Mouse (Mus musculus) neural tube, embryonic 12.5 days (tissue): ENCODE results near the gene Ahnak2. TPM values are rescaled to one million over a fixed set of nuclear protein-coding genes. Genes with fewer than 3 reads are reported as not detected.

Source experiments
- ATAC-seq: fragments of 200-750 bp; cut with Nextera tagmentation; 2 replicates; pipeline ENCODE4 v1.8.0; 2017; ENCODE audit warnings: low read depth, mild to moderate bottlenecking, moderate TSS enrichment, moderate library complexity; ENCODE audit not compliant: low FRiP score
- H3K27ac ChIP-seq: fragments of 300-500 bp; sonication (generic); 2 replicates; pipeline ENCODE4 v1.5.1; 2016
- H3K27me3 ChIP-seq: fragments of 300-500 bp; sonication (generic); replicated peaks from 2 replicates; pipeline ENCODE4 v1.6.1; 2016; ENCODE audit warnings: mild to moderate bottlenecking
- H3K36me3 ChIP-seq: fragments of 300-500 bp; sonication (generic); 2 replicates; pipeline ENCODE4 v1.6.1; 2016; ENCODE audit warnings: mild to moderate bottlenecking
- H3K4me1 ChIP-seq: fragments of 300-500 bp; sonication (generic); 2 replicates; pipeline ENCODE4 v1.6.1; 2016
- H3K4me2 ChIP-seq: fragments of 300-500 bp; sonication (generic); replicated peaks from 2 replicates; pipeline ENCODE4 v1.6.1; 2016; ENCODE audit warnings: mild to moderate bottlenecking
- H3K4me3 ChIP-seq: fragments of 300-500 bp; sonication (generic); 2 replicates; pipeline ENCODE4 v1.5.1; 2016
- H3K9ac ChIP-seq: fragments of 300-500 bp; sonication (generic); 2 replicates; pipeline ENCODE4 v1.6.1; 2016; ENCODE audit warnings: mild to moderate bottlenecking
- H3K9me3 ChIP-seq: fragments of 300-500 bp; sonication (generic); 2 replicates; pipeline ENCODE4 v1.6.1; 2016; ENCODE audit warnings: mild to moderate bottlenecking
- WGBS: fragments of 180-500 bp; shearing (Covaris S2); methylation state at CpG from one replicate; pipeline ENCODE4 v1.1.7; 2016; 5-methylcytosine and 5-hydroxymethylcytosine counted together
- polyA plus RNA-seq: library from polyadenylated mRNA; unstranded; fragments of >200 nt; fragmentation: Nextera tagmentation; extraction: Ambion mirVana; gene quantifications from 2 replicates; pipeline ENCODE4 v1.2.1, GENCODE M21; 2016

The Ahnak2 gene
- polyA plus RNA-seq, 1 experiment from 2014 or later: 0.93 TPM

GRCm38 (mm10) chr12:112802917-112803316, 460 bp upstream of the Ahnak2 start:
- Histone ChIP-seq H3K4me1 (peaks cover 19% of the 10 kb centered on the region), H3K4me2 (peak overlapping the region; percentile 100), H3K9me3 (no peaks in the 10 kb centered on the region), H3K4me3 (no peak overlapping the region), H3K36me3 (no peaks in the 10 kb centered on the region), H3K27ac (no peak overlapping the region), H3K27me3 (peaks cover 36% of the 10 kb centered on the region), H3K9ac (no peak overlapping the region)
- WGBS: 23% methylated on average over 3 of the region's 3 CpGs
- no peak for ATAC-seq

- H3K4me2 ChIP-seq: no peak overlapping the region
- peaks cover 36% of the 10 kb centered on the region for H3K27me3 ChIP-seq
- H3K4me3 ChIP-seq: no peak overlapping the region
- 0 out of 2 replicates have a peak, but pooled peaks have one; percentile 14 for ATAC-seq
- no peak overlapping the region for H3K27ac ChIP-seq
- H3K4me1 ChIP-seq: peaks cover 19% of the 10 kb centered on the region
- no peaks in the 10 kb centered on the region for H3K9me3 ChIP-seq
- no peaks in the 10 kb centered on the region for H3K36me3 ChIP-seq
- WGBS: 14% methylated on average over 4 of the region's 4 CpGs
- no peak overlapping the region for H3K9ac ChIP-seq
Measured at GRCm38 (mm10) chr12:112800476-112800875, 2.0 kb downstream of the Ahnak2 start.

- ATAC-seq: no peak
- Histone ChIP-seq H3K4me2 (no peak overlapping the region), H3K4me3 (no peak overlapping the region), H3K36me3 (no peaks in the 10 kb centered on the region), H3K27ac (no peak overlapping the region), H3K9ac (no peak overlapping the region), H3K9me3 (no peaks in the 10 kb centered on the region), H3K27me3 (peaks cover 30% of the 10 kb centered on the region), H3K4me1 (peaks cover 21% of the 10 kb centered on the region)
- WGBS: 79% methylated on average over 10 of the region's 10 CpGs
Measured at GRCm38 (mm10) chr12:112799237-112799970, 3.1 kb downstream of the Ahnak2 start.

DNA sequence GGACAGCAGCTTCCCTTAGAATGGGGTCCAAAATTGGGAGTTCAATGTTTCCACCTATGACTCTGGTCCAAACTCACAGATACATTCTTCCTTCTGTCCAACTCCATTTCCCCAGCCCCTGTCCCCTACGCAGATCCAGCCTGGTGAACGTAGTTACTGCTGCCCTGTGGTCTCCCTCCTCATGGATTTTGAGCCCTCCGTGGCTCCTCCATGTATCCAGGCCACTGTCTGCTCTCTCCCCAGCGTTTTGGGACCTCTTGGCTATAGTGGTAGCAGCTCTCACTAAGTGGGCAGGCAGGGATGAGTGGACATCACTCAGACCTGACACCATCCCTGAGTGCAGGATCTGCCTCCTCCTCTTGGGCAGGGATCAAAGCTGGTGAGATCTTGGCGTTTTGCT, 3.7 kb downstream of the Ahnak2 start:
- no peaks in the 10 kb centered on the region for H3K9me3 ChIP-seq
- 75% methylated on average over 5 of the region's 5 CpGs for WGBS
- no peak overlapping the region for H3K4me3 ChIP-seq
- ATAC-seq: no peak
- H3K4me1 ChIP-seq: peaks cover 25% of the 10 kb centered on the region
- H3K4me2 ChIP-seq: no peak overlapping the region
- no peaks in the 10 kb centered on the region for H3K36me3 ChIP-seq
- H3K27me3 ChIP-seq: peaks cover 30% of the 10 kb centered on the region
- no peak overlapping the region for H3K9ac ChIP-seq
- no peak overlapping the region for H3K27ac ChIP-seq

DNA sequence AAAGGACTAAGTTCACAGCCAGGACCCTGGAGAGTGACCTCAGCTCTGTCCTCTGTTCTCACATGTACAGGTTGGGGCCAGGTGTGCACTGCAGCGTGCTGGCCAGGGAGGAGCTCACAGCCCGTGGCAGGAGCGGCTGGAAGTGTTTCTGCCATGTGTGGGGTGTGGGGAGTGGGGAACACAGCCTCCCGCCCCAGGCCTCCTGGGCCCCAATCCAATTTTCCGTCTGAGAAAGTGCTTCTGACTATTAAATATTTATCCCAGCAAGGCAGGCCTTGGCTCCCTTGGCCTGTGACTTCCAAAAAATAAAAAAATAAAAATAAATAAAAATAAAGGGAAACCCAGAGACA, 4.2 kb downstream of the Ahnak2 start:
- H3K27me3 ChIP-seq: peaks cover 26% of the 10 kb centered on the region
- WGBS: 42% methylated on average over 5 of the region's 5 CpGs
- no peak for ATAC-seq

DNA sequence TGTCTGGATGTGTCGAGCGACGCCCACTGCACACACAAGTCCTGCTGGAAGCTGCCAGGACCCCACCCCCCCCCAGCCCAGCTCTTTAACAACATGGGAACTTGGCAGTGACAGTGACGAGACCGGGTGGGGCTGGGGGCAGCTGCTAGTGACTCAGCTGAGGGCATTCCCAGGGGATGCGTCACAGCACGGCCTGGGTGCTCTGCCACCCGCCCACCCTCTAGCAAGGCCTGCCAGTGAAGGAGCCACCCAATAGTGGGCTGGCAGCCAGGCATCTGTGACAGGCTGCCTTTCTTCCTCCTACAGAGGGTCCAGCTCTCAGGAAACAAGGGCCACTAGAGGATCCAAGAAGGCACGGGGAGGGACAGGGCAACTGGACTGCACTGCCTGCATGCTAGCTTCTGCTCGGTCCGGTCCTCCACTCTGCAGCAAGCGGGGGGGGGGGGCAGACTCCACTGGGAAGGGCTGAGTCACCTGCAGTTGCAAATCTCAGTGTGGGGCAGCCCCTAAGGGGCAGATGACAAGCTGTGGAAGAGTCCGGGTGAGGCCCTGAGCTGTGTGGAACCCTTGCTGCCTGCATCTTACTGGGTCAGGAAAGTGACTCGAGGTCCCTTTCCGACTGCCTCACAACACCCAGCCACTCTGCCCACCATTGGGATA, 4.7 kb downstream of the Ahnak2 start:
- Histone ChIP-seq H3K27ac (no peak overlapping the region), H3K4me3 (no peak overlapping the region), H3K4me1 (peaks cover 20% of the 10 kb centered on the region), H3K36me3 (no peaks in the 10 kb centered on the region), H3K4me2 (no peak overlapping the region), H3K9ac (no peak overlapping the region), H3K27me3 (peaks cover 21% of the 10 kb centered on the region), H3K9me3 (no peaks in the 10 kb centered on the region)
- ATAC-seq: no peak
- 73% methylated on average over 15 of the region's 15 CpGs for WGBS

More for the DNA sequence above, 4.2 kb downstream of the Ahnak2 start:
- Histone ChIP-seq H3K4me1 (peaks cover 25% of the 10 kb centered on the region), H3K4me3 (no peak overlapping the region), H3K9me3 (no peaks in the 10 kb centered on the region), H3K4me2 (no peak overlapping the region), H3K27ac (no peak overlapping the region), H3K36me3 (no peaks in the 10 kb centered on the region), H3K9ac (no peak overlapping the region)

DNA sequence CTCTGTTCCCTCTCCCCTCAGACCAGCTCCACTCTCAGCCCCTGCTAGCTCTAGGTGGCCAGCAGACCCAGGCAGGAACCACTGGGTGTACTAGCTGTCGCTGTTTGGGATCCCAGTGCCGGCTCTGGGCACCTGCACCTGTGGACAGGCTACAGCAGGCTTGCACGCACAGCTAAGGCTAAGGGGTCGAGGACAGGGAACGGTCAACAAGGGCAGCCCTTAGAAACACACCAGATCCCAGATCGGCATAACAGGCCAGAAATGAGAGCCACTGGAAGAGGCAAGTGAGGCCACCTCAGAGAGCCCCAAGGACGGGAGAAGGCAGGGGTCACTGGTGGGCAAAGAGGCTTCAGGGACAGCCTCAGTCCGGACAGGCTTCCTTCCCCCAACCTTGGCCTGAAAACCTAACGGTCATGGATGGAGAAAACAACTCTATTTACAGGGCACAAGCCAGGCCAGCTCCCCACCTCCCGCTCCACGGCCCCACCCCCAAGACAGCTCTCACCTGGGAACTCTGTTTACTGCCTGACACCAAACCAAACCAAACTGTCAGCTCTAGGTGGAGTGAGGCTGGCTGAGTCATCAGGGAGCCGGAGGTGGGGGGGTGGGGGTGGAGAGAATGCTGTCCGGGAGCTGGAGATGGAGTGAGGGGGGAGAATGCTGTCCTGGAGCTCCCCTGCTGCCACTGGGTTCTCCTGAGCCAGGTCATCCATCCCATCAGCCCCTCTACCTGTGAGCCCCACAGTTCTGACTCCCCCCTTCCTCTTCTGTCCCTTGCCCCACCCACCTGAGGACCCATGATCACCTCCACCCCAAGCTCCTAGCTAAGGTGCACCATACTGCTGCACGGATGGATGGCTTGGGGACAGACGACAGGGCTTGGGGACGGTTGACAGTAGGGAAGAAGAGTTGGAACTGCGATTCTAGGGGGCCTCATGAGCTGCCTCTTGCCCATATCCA, 5.6 kb downstream of the Ahnak2 start:
- peaks cover 18% of the 10 kb centered on the region for H3K27me3 ChIP-seq
- no peak for ATAC-seq
- H3K9ac ChIP-seq: no peak overlapping the region
- H3K4me1 ChIP-seq: peaks cover 10% of the 10 kb centered on the region
- H3K4me2 ChIP-seq: no peak overlapping the region
- no peaks in the 10 kb centered on the region for H3K36me3 ChIP-seq
- no peak overlapping the region for H3K27ac ChIP-seq
- no peak overlapping the region for H3K4me3 ChIP-seq
- no peaks in the 10 kb centered on the region for H3K9me3 ChIP-seq
- WGBS: 56% methylated on average over 17 of the region's 17 CpGs

DNA sequence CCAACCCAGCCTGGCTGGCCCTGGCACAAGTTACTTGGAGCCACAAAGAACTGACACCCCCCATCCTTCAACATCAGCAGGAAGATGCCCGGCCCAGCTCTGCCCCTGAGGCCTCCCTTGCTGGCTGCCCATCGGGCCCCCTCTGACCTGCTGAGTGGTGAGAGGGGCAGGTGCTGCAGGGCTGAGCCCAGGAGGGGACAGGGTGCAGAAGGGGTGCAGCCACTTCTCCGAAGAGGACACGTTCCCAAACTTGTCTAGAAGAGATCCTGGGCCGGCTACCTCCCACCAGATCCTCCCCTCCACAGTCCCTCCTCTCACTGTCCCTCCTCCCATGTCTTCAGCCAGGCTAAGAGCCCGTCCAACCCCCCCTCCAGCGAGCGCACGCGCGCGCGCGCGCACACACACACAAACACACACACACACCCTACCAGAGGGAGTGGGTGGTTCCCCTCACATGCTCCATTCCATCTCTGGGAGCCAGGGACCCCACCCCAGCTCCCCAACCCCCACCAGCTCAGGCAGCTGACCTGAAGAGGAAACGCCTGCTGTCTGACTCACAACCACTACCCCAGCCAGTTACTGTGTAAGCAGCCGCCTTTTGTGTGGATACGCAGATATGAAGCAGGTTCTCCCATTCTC, 6.9 kb downstream of the Ahnak2 start:
- Histone ChIP-seq H3K4me1 (peaks cover 6% of the 10 kb centered on the region), H3K4me2 (0 out of 2 replicates have a peak overlapping the region, but pooled peaks have one; percentile 9), H3K27me3 (peaks cover 8% of the 10 kb centered on the region), H3K9ac (no peak overlapping the region), H3K36me3 (no peaks in the 10 kb centered on the region), H3K9me3 (no peaks in the 10 kb centered on the region), H3K4me3 (no peak overlapping the region), H3K27ac (no peak overlapping the region)
- 72% methylated on average over 18 of the region's 18 CpGs for WGBS
- no peak for ATAC-seq

DNA sequence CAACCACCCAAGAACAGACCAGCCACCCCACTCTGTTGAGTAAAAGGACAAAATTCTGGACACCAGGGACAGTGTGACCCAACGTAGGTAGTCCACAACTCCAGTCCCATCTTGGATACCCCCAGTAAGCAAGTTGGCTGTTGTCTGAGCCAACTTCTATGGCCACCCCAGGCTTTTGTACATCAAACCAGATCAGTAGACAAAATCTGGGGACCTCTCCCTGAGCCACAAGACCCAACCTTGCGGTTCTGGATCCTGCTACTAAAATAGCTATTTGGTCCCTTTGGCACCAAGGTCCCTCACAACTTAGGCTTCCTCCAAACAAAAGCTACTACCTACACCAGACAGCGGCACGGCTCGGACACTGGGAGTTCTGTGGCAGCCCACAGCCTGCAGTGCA, 7.5 kb downstream of the Ahnak2 start:
- no peaks in the 10 kb centered on the region for H3K36me3 ChIP-seq
- H3K4me3 ChIP-seq: no peak overlapping the region
- peaks cover 6% of the 10 kb centered on the region for H3K4me1 ChIP-seq
- ATAC-seq: no peak
- no peak overlapping the region for H3K27ac ChIP-seq
- H3K9ac ChIP-seq: no peak overlapping the region
- no peaks in the 10 kb centered on the region for H3K9me3 ChIP-seq
- WGBS: 91% methylated on average over 5 of the region's 5 CpGs
- no peak overlapping the region for H3K4me2 ChIP-seq
- peaks cover 5% of the 10 kb centered on the region for H3K27me3 ChIP-seq

DNA sequence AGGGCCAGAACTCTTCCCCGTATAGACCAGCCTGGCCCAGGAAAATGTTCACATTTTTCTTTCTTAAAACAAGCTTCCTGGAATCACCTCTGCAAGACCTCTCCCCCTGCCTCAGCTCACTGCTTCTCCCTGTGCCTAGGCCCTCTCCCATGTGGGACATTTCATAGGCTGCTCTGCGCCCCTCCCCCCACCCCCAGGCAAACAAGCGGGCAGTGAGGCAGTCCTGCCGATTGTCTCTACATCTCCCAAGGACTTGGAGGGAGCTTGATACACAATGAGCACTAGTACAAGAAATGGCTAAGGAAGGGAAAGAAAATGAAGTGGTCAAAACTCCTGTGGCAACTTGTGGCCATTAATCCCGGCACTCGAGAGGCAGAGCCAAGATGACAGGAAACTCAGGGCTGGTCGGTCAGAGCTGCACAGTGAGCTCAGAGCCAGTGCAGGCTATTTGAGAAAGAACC, 8.1 kb downstream of the Ahnak2 start:
- H3K36me3 ChIP-seq: no peaks in the 10 kb centered on the region
- ATAC-seq: no peak
- 36% methylated on average over 7 of the region's 7 CpGs for WGBS
- H3K4me3 ChIP-seq: no peak overlapping the region
- H3K27me3 ChIP-seq: peaks cover 3% of the 10 kb centered on the region; the same call in 1 of the 2 replicates
- peaks cover 6% of the 10 kb centered on the region for H3K4me1 ChIP-seq
- no peak overlapping the region for H3K9ac ChIP-seq
- no peak overlapping the region for H3K27ac ChIP-seq
- H3K9me3 ChIP-seq: no peaks in the 10 kb centered on the region
- H3K4me2 ChIP-seq: no peak overlapping the region

- Histone ChIP-seq H3K4me1 (peaks cover 6% of the 10 kb centered on the region), H3K27me3 (peaks cover 3% of the 10 kb centered on the region; the same call in 1 of the 2 replicates), H3K9me3 (no peaks in the 10 kb centered on the region), H3K27ac (no peak overlapping the region), H3K9ac (no peak overlapping the region), H3K4me3 (no peak overlapping the region), H3K4me2 (no peak overlapping the region), H3K36me3 (no peaks in the 10 kb centered on the region)
- 81% methylated on average over 13 of the region's 13 CpGs for WGBS
- no peak for ATAC-seq
Measured at GRCm38 (mm10) chr12:112793601-112794355, 8.7 kb downstream of the Ahnak2 start.
